Mouse (Mus musculus) kidney, adult 2 months (tissue): ENCODE measurements at regions not wholly inside any gene's neighbourhood (a gene's known extent, or its start where the extent isn't known, plus 50 kb on each side); places are given as distances from the start of the nearest gene placed in this dataset.

Source experiments
- CTCF ChIP-seq: fragments of 200-500 bp; conservative IDR thresholded peaks from 2 replicates; pipeline ENCODE4 v1.5.1; 2011; ENCODE audit warnings: low read depth, mild to moderate bottlenecking, control low read depth, low read length, moderate library complexity, mixed read lengths; ENCODE audit not compliant: insufficient read depth, insufficient read length
- POLR2A ChIP-seq: fragments of 200-500 bp; IDR thresholded peaks from one replicate; pipeline ENCODE4 v1.6.1; 2011; ENCODE audit warnings: low read depth, low read length, control low read depth

GRCm38 (mm10) chr14:24872931-24873330 lies 386.0 kb downstream of the Rps24 start:
- no peak for TF ChIP-seq POLR2A
- no peak for TF ChIP-seq CTCF
